Mouse (Mus musculus): ENCODE measurements around the gene Fgf18.

DNA sequence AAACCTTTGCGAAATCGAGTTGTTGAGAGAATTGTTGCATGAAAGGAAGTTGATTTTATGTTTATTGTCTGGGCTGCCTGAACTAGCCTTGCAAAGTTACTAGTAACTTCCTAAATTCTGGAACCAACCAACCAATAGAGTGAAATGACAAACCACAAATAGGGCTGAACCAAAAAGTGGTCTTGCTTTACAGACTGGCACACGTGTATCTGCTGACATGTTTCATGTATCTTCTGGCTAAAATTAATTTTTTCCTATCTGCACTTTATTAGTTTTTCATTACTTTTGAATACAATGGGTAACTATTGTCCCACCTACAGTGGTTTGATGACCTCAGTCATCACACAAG is 1.9 kb upstream of the Fgf18 start:
- TF ChIP-seq ZKSCAN1 (IDR thresholded peaks at IDR 0.05; ENCODE audit: borderline replicate concordance, low read depth, low read length) (no peak), HCFC1 (IDR thresholded peaks at IDR 0.05; ENCODE audit: low read depth, low read length) (no peak), ZNF384 (IDR thresholded peaks at IDR 0.05; ENCODE audit: low read depth, low read length) (no peak), ZMIZ1 (IDR thresholded peaks at IDR 0.05; ENCODE audit: low read depth, low read length) (no peak), POLR2A (IDR thresholded peaks at IDR 0.05; ENCODE audit: low read depth, low read length) (no peak), SMC3 (IDR thresholded peaks at IDR 0.05; ENCODE audit: low read depth, low read length) (no peak), GABPA (IDR thresholded peaks at IDR 0.05; ENCODE audit: insufficient replicate concordance, low read depth, low read length) (no peak), RCOR1 (conservative IDR thresholded peaks at IDR 0.05; ENCODE audit: low read depth, low read length) (no peak; the same call in 1 of the 2 replicates), CTCF (conservative IDR thresholded peaks at IDR 0.05 in 1 of 2, IDR thresholded peaks at IDR 0.05 in 1 of 2; ENCODE audit: low read depth in 2 of 2, low read length in 2 of 2) (no peak), CHD1 (IDR thresholded peaks at IDR 0.05; ENCODE audit: low read depth, low read length) (no peak)
